Comparison of ENCODE assay signal across 9 mouse cellular contexts in genomic region chr7:140063092-140063491, GRCm38 (mm10). TPM values are rescaled to one million over a fixed set of nuclear protein-coding genes. Genes with fewer than 3 reads are reported as not detected.
DNase-seq lines count a peak whose midpoint lies in the region; ATAC-seq and TF ChIP-seq lines count a peak whose summit lies in the region.
"Had no signal": no experiment of that assay in that cellular context is flagged by ENCODE, and none has a peak within 500 bp of the region (broad histone marks: within the 10 kb centered on the region; RNA-seq: fewer than 3 reads in every experiment).

No protein-coding gene starts in this region.

- ATAC-seq in kidney, embryonic 15.5 days (replicated peaks; ENCODE audit: low FRiP score), result no peak

- H3K4me1 ChIP-seq in kidney, embryonic 15.5 days, result peaks cover 24% of the 10 kb centered on the region
- peaks cover 18% of the 10 kb centered on the region for H3K4me1 ChIP-seq in olfactory bulb, adult 2 months (ENCODE audit: control insufficient read depth, insufficient read depth, low read length)

- 0 out of 2 replicates have a peak, but pooled peaks have one; percentile 33 for TF ChIP-seq CTCF in olfactory bulb, adult 2 months (IDR thresholded peaks at IDR 0.05; ENCODE audit: insufficient read depth, low read depth, low read length)

- 18% methylated on average over 7 of the region's 7 CpGs for whole genome bisulfite sequencing in kidney, embryonic 15.5 days
- 20% methylated on average over 7 of the region's 7 CpGs for WGBS in olfactory bulb, adult 2 months

- peaks cover 65% of the 10 kb centered on the region for H3K27me3 ChIP-seq in kidney, embryonic 15.5 days

- no peak overlapping the region for H3K27ac ChIP-seq in kidney, embryonic 15.5 days
- H3K27ac ChIP-seq in olfactory bulb, adult 2 months (ENCODE audit: insufficient read depth, low read depth, low read length), result no peak overlapping the region

- intact Hi-C loops in heart, postnatal 14 days (cut with DNase I), result loop anchor here (2.0 kb wide), 2 partner anchors 94 to 158 kb away; no protein-coding TSS in a partner anchor
- intact Hi-C loops in left cerebral cortex, postnatal 4 days (cut with DNase I), result no loop called here

- no peak for TF ChIP-seq POLR2A in olfactory bulb, adult 2 months (IDR thresholded peaks at IDR 0.05; ENCODE audit: insufficient read depth, low read depth, low read length)

- DNase-seq in kidney, adult 11 months, result peak; percentile 30
- peak; percentile 88 for DNase-seq in R1 (ENCODE audit: low read depth, low spot score)
- DNase-seq in cerebellum, postnatal 14 days, result peak; percentile 79 to 90
- DNase-seq in heart, postnatal 14 days, result peak; percentile 50 to 77
- peak; percentile 79 for DNase-seq in left cerebral cortex, postnatal 4 days
- DNase-seq in thymus, postnatal 36 days, result peak; percentile 46 to 63

- H3K36me3 ChIP-seq in kidney, embryonic 15.5 days, result no peaks in the 10 kb centered on the region

- no peaks in the 10 kb centered on the region for H3K9me3 ChIP-seq in kidney, embryonic 15.5 days (replicated peaks)

- H3K4me2 ChIP-seq in kidney, embryonic 15.5 days, result no peak overlapping the region

- no peak overlapping the region for H3K9ac ChIP-seq in kidney, embryonic 15.5 days

- H3K4me3 ChIP-seq in kidney, embryonic 15.5 days (replicated peaks), result no peak overlapping the region
- H3K4me3 ChIP-seq in olfactory bulb, adult 2 months (ENCODE audit: insufficient read depth, low read depth, low read length), result no peak overlapping the region
- H3K4me3 ChIP-seq: myocyte had no signal

RNA-seq across cellular contexts. Expression of gene Msx3, which starts 14.2 kb away (rescaled TPM):
- polyA plus RNA-seq in kidney, embryonic 15.5 days (2015; fragmentation: Nextera tagmentation; extraction: Ambion mirVana), result not detected in 2 replicates
- total RNA-seq in heart, postnatal 14 days (2021), result not detected
- total RNA-seq in left cerebral cortex, postnatal 4 days (2021), result 1 to 10 TPM; 2.3 to 2.5 TPM
- not detected in 2 replicates for polyA plus RNA-seq in olfactory bulb, adult 2 months (2012; ENCODE audit: insufficient read depth, insufficient read length, low replicate concordance, missing spikeins)

RNA-seq across cellular contexts. Expression of gene Caly, which starts 19.3 kb away (rescaled TPM):
- polyA plus RNA-seq in kidney, embryonic 15.5 days (2015; fragmentation: Nextera tagmentation; extraction: Ambion mirVana), result 1.4 and 2.1 TPM in 2 replicates
- not detected for total RNA-seq in heart, postnatal 14 days (2021)
- 100 to 1,000 TPM; 185 to 208 TPM for total RNA-seq in left cerebral cortex, postnatal 4 days (2021)
- polyA plus RNA-seq in olfactory bulb, adult 2 months (2012; ENCODE audit: insufficient read depth, insufficient read length, low replicate concordance, missing spikeins), result not detected in 2 replicates
- polyA plus RNA-seq: myocyte had no signal

RNA-seq across cellular contexts. Expression of gene Tubgcp2, which starts 26.6 kb away (rescaled TPM):
- 52.6 and 58.0 TPM in 2 replicates for polyA plus RNA-seq in kidney, embryonic 15.5 days (2015; fragmentation: Nextera tagmentation; extraction: Ambion mirVana)
- total RNA-seq in heart, postnatal 14 days (2021), result 10 to 100 TPM; 27.4 to 29.4 TPM
- total RNA-seq in left cerebral cortex, postnatal 4 days (2021), result 10 to 100 TPM; 55.1 to 58.0 TPM
- not detected in 2 replicates for polyA plus RNA-seq in olfactory bulb, adult 2 months (2012; ENCODE audit: insufficient read depth, insufficient read length, low replicate concordance, missing spikeins)

RNA-seq across cellular contexts. Expression of gene Zfp511, which starts 26.9 kb away (rescaled TPM):
- 38.3 and 40.4 TPM in 2 replicates for polyA plus RNA-seq in kidney, embryonic 15.5 days (2015; fragmentation: Nextera tagmentation; extraction: Ambion mirVana)
- 10 to 100 TPM; 10.3 to 10.7 TPM for total RNA-seq in heart, postnatal 14 days (2021)
- total RNA-seq in left cerebral cortex, postnatal 4 days (2021), result 10 to 100 TPM; 32.3 to 33.9 TPM
- not detected in 2 replicates for polyA plus RNA-seq in olfactory bulb, adult 2 months (2012; ENCODE audit: insufficient read depth, insufficient read length, low replicate concordance, missing spikeins)

RNA-seq across cellular contexts. Expression of gene Prap1, which starts 30.1 kb away (rescaled TPM):
- polyA plus RNA-seq in kidney, embryonic 15.5 days (2015; fragmentation: Nextera tagmentation; extraction: Ambion mirVana), result 0.28 TPM in 1 of 2 replicates, not detected in the other
- not detected for total RNA-seq in heart, postnatal 14 days (2021)
- total RNA-seq in left cerebral cortex, postnatal 4 days (2021), result not detected
- polyA plus RNA-seq in olfactory bulb, adult 2 months (2012; ENCODE audit: insufficient read depth, insufficient read length, low replicate concordance, missing spikeins), result not detected in 2 replicates
- polyA plus RNA-seq: myocyte had no signal

Comparison
In these comparisons a context has a peak if more than half of its experiments do, and no peak if none do; other contexts are left out.
1. DNase-seq: peak in every context shown above with its lines; median percentile 88 in R1; 84 in cerebellum, postnatal 14 days; 79 in left cerebral cortex, postnatal 4 days; 64 in heart, postnatal 14 days; 54 in thymus, postnatal 36 days; 30 in kidney, adult 11 months.
2. RNA of gene Caly, which starts 19.3 kb away (total RNA-seq): 185 to 208 TPM in left cerebral cortex, postnatal 4 days; not detected in heart, postnatal 14 days; every median in the first group is over 100 times any median in the second.